Mouse (Mus musculus) stomach, embryonic 16.5 days (tissue): ENCODE results near the gene Boc. TPM values are rescaled to one million over a fixed set of nuclear protein-coding genes. Genes with fewer than 3 reads are reported as not detected.

Source experiments
- ATAC-seq: fragments of 200-750 bp; cut with Nextera tagmentation; 2 replicates; pipeline ENCODE4 v1.8.0; 2017; ENCODE audit warnings: moderate number of reproducible peaks, moderate TSS enrichment; ENCODE audit not compliant: insufficient read depth, low FRiP score
- H3K27ac ChIP-seq: fragments of 300-500 bp; sonication (generic); 2 replicates; pipeline ENCODE4 v1.5.1; 2014; ENCODE audit warnings: low read length
- H3K27me3 ChIP-seq: fragments of 300-500 bp; sonication (generic); 2 replicates; pipeline ENCODE4 v1.6.1; 2014; ENCODE audit warnings: low read length, control low read depth, mixed read lengths; ENCODE audit not compliant: control insufficient read depth, insufficient read depth
- H3K36me3 ChIP-seq: fragments of 300-500 bp; sonication (generic); 2 replicates; pipeline ENCODE4 v1.6.1; 2014; ENCODE audit warnings: low read length; ENCODE audit not compliant: control insufficient read depth, insufficient read depth
- H3K4me1 ChIP-seq: fragments of 300-500 bp; sonication (generic); 2 replicates; pipeline ENCODE4 v1.6.1; 2014; ENCODE audit warnings: low read length, control low read depth, mixed read lengths; ENCODE audit not compliant: control insufficient read depth, insufficient read depth
- H3K4me2 ChIP-seq: fragments of 300-500 bp; sonication (generic); 2 replicates; pipeline ENCODE4 v1.6.1; 2014; ENCODE audit warnings: low read depth, low read length, mixed read lengths
- H3K4me3 ChIP-seq: fragments of 300-500 bp; sonication (generic); replicated peaks from 2 replicates; pipeline ENCODE4 v1.5.1; 2014; ENCODE audit warnings: mild to moderate bottlenecking, low read length
- H3K9ac ChIP-seq: fragments of 300-500 bp; sonication (generic); 2 replicates; pipeline ENCODE4 v1.6.1; 2014; ENCODE audit warnings: low read length
- H3K9me3 ChIP-seq: fragments of 300-500 bp; sonication (generic); replicated peaks from 2 replicates; pipeline ENCODE4 v1.6.1; 2016; ENCODE audit warnings: low read length, control low read depth; ENCODE audit not compliant: control insufficient read depth
- WGBS: fragments of 180-500 bp; shearing (Covaris S2); extraction: QIAGEN DNeasy Blood & Tissue Kit; methylation state at CpG from one replicate; pipeline ENCODE4 v1.1.7; 2014; 5-methylcytosine and 5-hydroxymethylcytosine counted together
- polyA plus RNA-seq: library from polyadenylated mRNA; unstranded; fragments of >200 nt; fragmentation: Nextera tagmentation; extraction: Ambion mirVana; gene quantifications from 2 replicates; pipeline ENCODE4 v1.2.1, GENCODE M21; 2015

Boc gene
- polyA plus RNA-seq, 1 experiment from 2014 or later, result 16.9 TPM

- Histone ChIP-seq H3K36me3 (no peaks in the 10 kb centered on the region), H3K4me1 (peaks cover 24% of the 10 kb centered on the region), H3K9ac (no peak overlapping the region), H3K27me3 (no peaks in the 10 kb centered on the region), H3K9me3 (no peaks in the 10 kb centered on the region), H3K4me3 (no peak overlapping the region), H3K27ac (peak overlapping the region; percentile 49; the same call in 1 of the 2 replicates), H3K4me2 (0 out of 2 replicates have a peak overlapping the region, but pooled peaks have one; percentile 1)
- ATAC-seq, result no peak
- WGBS, result 52% methylated on average over 16 of the region's 16 CpGs
These were observed 25.8 kb downstream of the Boc start for GRCm38 (mm10) chr16:44532851-44533250.

DNA sequence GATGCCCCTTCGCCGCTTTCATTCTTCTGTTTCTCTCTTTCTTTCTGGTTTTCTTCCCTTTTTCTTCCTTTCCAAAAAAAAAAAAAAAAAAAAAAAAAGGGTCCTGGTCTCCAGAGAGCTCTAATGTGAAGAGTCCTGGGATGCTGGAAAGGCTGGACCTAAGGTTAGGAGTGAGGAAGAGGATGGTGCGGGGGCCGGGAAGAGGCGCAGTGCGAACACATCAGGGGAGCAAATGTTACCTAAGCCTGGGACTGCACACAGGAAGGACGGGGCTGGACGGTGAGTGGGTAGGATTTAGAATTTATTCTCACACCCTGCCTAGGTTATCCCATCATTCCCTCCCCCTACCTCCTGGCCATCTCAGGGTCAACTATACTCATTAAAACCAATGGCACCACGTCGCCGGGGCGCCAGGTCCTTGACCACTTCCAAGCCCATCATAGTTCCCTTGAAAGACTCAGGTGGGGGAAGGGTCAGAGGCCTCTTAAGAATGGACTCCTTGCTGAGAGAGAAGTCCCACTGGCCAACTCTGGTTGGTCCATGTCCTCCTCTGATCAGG lies 27.4 kb downstream of the Boc start:
- 54% methylated on average over 12 of the region's 12 CpGs for WGBS
- peak overlapping the region; percentile 16 for H3K4me2 ChIP-seq
- H3K4me3 ChIP-seq, result peak overlapping the region; percentile 0; the same call in 1 of the 2 replicates
- H3K36me3 ChIP-seq, result no peaks in the 10 kb centered on the region
- H3K9me3 ChIP-seq, result no peaks in the 10 kb centered on the region
- no peak for ATAC-seq
- no peaks in the 10 kb centered on the region for H3K27me3 ChIP-seq
- peak overlapping the region; percentile 6; the same call in 1 of the 2 replicates for H3K27ac ChIP-seq
- peak overlapping the region; percentile 9; the same call in 1 of the 2 replicates for H3K9ac ChIP-seq
- H3K4me1 ChIP-seq, result peaks cover 30% of the 10 kb centered on the region

- peak overlapping the region; percentile 6; the same call in 1 of the 2 replicates for H3K27ac ChIP-seq
- peak; percentile 59; the same call in 1 of the 2 replicates for ATAC-seq
- no peaks in the 10 kb centered on the region for H3K36me3 ChIP-seq
- H3K9me3 ChIP-seq, result no peaks in the 10 kb centered on the region
- 10% methylated on average over 7 of the region's 7 CpGs for WGBS
- peak overlapping the region; percentile 0; the same call in 1 of the 2 replicates for H3K4me3 ChIP-seq
- peak overlapping the region; percentile 9; the same call in 1 of the 2 replicates for H3K9ac ChIP-seq
- no peaks in the 10 kb centered on the region for H3K27me3 ChIP-seq
- H3K4me2 ChIP-seq, result peak overlapping the region; percentile 16
- H3K4me1 ChIP-seq, result peaks cover 28% of the 10 kb centered on the region
These were observed 27.9 kb downstream of the Boc start for GRCm38 (mm10) chr16:44530829-44531228.

- no peak for ATAC-seq
- H3K9ac ChIP-seq, result no peak overlapping the region
- H3K27ac ChIP-seq, result no peak overlapping the region; the same call in 1 of the 2 replicates
- peaks cover 25% of the 10 kb centered on the region for H3K4me1 ChIP-seq
- no peaks in the 10 kb centered on the region for H3K9me3 ChIP-seq
- no peak overlapping the region for H3K4me3 ChIP-seq
- peak overlapping the region; percentile 16 for H3K4me2 ChIP-seq
- H3K36me3 ChIP-seq, result no peaks in the 10 kb centered on the region
- no peaks in the 10 kb centered on the region for H3K27me3 ChIP-seq
- WGBS, result 38% methylated on average over 9 of the region's 9 CpGs
These were observed 28.5 kb downstream of the Boc start for GRCm38 (mm10) chr16:44530191-44530590.

- WGBS, result 66% methylated on average over 8 of the region's 8 CpGs
- H3K4me2 ChIP-seq, result no peak overlapping the region
- no peak for ATAC-seq
- H3K27me3 ChIP-seq, result no peaks in the 10 kb centered on the region
- H3K36me3 ChIP-seq, result no peaks in the 10 kb centered on the region
- H3K4me3 ChIP-seq, result no peak overlapping the region
- no peak overlapping the region for H3K27ac ChIP-seq
- H3K9me3 ChIP-seq, result no peaks in the 10 kb centered on the region
- H3K9ac ChIP-seq, result no peak overlapping the region
- H3K4me1 ChIP-seq, result peaks cover 24% of the 10 kb centered on the region
These were observed 29.0 kb downstream of the Boc start for GRCm38 (mm10) chr16:44529691-44530090.

- H3K9ac ChIP-seq, result no peak overlapping the region
- H3K27ac ChIP-seq, result no peak overlapping the region
- H3K4me3 ChIP-seq, result no peak overlapping the region
- ATAC-seq, result no peak
- H3K36me3 ChIP-seq, result no peaks in the 10 kb centered on the region
- H3K4me1 ChIP-seq, result peaks cover 23% of the 10 kb centered on the region
- WGBS, result 89% methylated on average over 7 of the region's 7 CpGs
- H3K9me3 ChIP-seq, result no peaks in the 10 kb centered on the region
- no peaks in the 10 kb centered on the region for H3K27me3 ChIP-seq
- no peak overlapping the region for H3K4me2 ChIP-seq
These were observed 29.7 kb downstream of the Boc start for GRCm38 (mm10) chr16:44528955-44529354.

- Histone ChIP-seq H3K27ac (no peak overlapping the region), H3K9ac (no peak overlapping the region), H3K4me3 (no peak overlapping the region), H3K4me2 (no peak overlapping the region), H3K27me3 (no peaks in the 10 kb centered on the region), H3K36me3 (no peaks in the 10 kb centered on the region), H3K4me1 (peaks cover 16% of the 10 kb centered on the region), H3K9me3 (no peaks in the 10 kb centered on the region)
- no peak for ATAC-seq
- 55% methylated on average over 11 of the region's 11 CpGs for WGBS
These were observed 31.3 kb downstream of the Boc start for GRCm38 (mm10) chr16:44527218-44527905.

GRCm38 (mm10) chr16:44526689-44527088 lies 32.0 kb downstream of the Boc start:
- H3K27ac ChIP-seq, result no peak overlapping the region; the same call in 1 of the 2 replicates
- H3K9ac ChIP-seq, result no peak overlapping the region
- 32% methylated on average over 12 of the region's 12 CpGs for WGBS
- no peak for ATAC-seq
- no peak overlapping the region for H3K4me3 ChIP-seq
- H3K9me3 ChIP-seq, result no peaks in the 10 kb centered on the region
- H3K36me3 ChIP-seq, result no peaks in the 10 kb centered on the region
- no peaks in the 10 kb centered on the region for H3K27me3 ChIP-seq
- H3K4me1 ChIP-seq, result peaks cover 16% of the 10 kb centered on the region
- no peak overlapping the region for H3K4me2 ChIP-seq

- Histone ChIP-seq H3K4me3 (no peak overlapping the region), H3K4me2 (no peak overlapping the region), H3K36me3 (no peaks in the 10 kb centered on the region), H3K27me3 (no peaks in the 10 kb centered on the region), H3K4me1 (peaks cover 15% of the 10 kb centered on the region), H3K27ac (no peak overlapping the region), H3K9ac (no peak overlapping the region), H3K9me3 (no peaks in the 10 kb centered on the region)
- no peak for ATAC-seq
- WGBS, result 86% methylated on average over 1 of the region's 1 CpGs
These were observed 32.7 kb downstream of the Boc start for GRCm38 (mm10) chr16:44526044-44526443.
